Mouse (Mus musculus): ENCODE results near the gene 6030445D17Rik.

DNA sequence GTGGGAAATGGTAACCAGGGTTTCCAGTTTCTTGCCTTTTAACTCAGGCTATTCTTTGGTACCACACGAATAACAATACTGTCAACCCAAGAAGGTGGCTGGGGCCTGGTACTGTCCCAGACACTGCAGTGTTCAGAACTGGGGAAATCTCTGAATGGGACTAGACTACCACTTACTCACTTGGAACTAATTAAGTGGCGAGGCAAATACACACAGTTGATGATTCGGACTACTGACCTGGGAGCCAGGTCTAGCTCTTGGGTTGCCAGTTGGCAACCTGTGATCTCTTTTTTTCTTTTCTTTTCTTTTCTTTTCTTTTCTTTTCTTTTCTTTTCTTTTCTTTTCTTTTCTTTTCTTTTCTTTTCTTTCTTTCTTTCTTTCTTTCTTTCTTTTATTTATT lies 9.8 kb upstream of the 6030445D17Rik start:
- TF ChIP-seq CTCF (IDR thresholded peaks at IDR 0.05; ENCODE audit: extremely low read depth, insufficient read length, insufficient replicate concordance, low read depth, low read length) (no peak), POLR2A (IDR thresholded peaks at IDR 0.05; ENCODE audit: low read depth, low read length) (no peak)

Measured in small intestine, adult 2 months (tissue).